Mouse (Mus musculus): ENCODE measurements around the gene Runx3.
A peak's percentile ranks its signal among the peaks of the same experiment; 100 is the strongest.

DNA sequence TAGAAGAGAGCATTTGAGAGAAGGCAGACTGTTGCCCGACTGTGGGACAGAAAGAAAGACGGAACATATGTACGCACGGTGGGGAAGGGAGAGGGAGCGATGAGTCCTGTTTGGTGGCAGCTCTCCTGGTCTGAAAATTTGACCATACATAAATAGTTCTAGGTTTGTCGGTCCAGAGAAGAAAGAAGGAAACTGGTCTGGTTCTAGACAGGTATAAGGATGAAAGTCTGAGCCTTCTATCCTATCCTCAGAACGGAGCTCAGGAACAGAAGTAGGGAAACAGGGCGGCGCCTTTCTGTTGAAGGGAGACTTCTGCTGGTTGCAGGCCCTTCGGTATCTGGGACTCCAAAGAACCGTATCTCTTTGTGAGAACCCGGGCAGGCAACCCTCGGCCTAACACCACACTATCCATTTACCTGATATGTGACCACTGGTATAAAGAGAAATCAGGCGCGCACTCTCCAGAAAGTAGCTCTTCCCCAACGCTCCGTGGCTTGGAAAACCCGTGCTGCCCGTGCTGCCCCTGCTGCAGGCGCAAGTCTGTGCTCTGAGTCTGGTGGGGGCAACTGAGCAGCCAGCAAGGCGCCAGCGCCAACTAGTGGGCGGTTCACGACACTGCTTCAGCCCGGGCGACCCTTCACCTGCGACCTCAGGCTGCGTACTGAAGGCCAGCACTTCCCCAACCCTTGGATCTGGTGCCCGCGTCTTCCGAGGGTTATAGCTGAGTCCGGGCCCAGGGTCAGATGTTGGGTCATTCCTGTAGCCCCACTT is 29.8 kb downstream of the Runx3 start:
- TF ChIP-seq CTCF (IDR thresholded peaks at IDR 0.05; ENCODE audit: control insufficient read depth, insufficient read depth, low read length) (peak; percentile 94), POLR2A (IDR thresholded peaks at IDR 0.05; ENCODE audit: borderline replicate concordance, control insufficient read depth, low read depth, low read length) (no peak)
